Mouse (Mus musculus) heart, postnatal 14 days (tissue): Measurements from ENCODE around the gene Hip1. TPM values are rescaled to one million over a fixed set of nuclear protein-coding genes. Genes with fewer than 3 reads are reported as not detected.

Experiments
- DNase-seq, 2 experiments: peaks; one replicate each; pipeline ENCODE4 v3.0.0; 2021 to 2022
- intact Hi-C: fragments of 180-260 bp; cut with DNase I; formaldehyde crosslinking; loops from one replicate; pipeline ENCODE4 v1.15.1; 2025
- long read RNA-seq, 2 experiments: library from polyadenylated mRNA; stranded (forward); transcript quantifications; one replicate each; pipeline ENCODE4 v2.0.0; 2021
- total RNA-seq, 2 experiments: library from RNA; stranded (reverse); gene quantifications; 2 replicates each; pipeline ENCODE4 v1.2.3; 2021

The Hip1 gene
- 10 to 100 TPM; 45.6 to 45.9 TPM for total RNA-seq
- long read RNA-seq, experiment 1, partial matches to known transcripts: 2 of 16 reads
- long read RNA-seq, experiment 1, other reads (novel, unspliced or antisense): 14 of 16 reads
- long read RNA-seq, experiment 2, full-length matches to known transcripts: 6 of 15 reads
- long read RNA-seq, experiment 2, partial matches to known transcripts: 0 of 15 reads
- long read RNA-seq, experiment 2, other reads (novel, unspliced or antisense): 9 of 15 reads

GRCm38 (mm10) chr5:135544865-135545797, at the start of gene Hip1:
Gene Hip1 (minus strand): TSS chr5:135545120.
- intact Hi-C loops: loop anchor here (5.0 kb wide), 3 partner anchors 48 to 217 kb away; no protein-coding TSS in a partner anchor
- peak; percentile 97 to 99 for DNase-seq

GRCm38 (mm10) chr5:135589996-135590784, 45.3 kb upstream of the Hip1 start:
- intact Hi-C loops: no loop called here

GRCm38 (mm10) chr5:135587764-135588163, 42.8 kb upstream of the Hip1 start:
- intact Hi-C loops: no loop called here
- no peak for DNase-seq

More at GRCm38 (mm10) chr5:135589996-135590784, 45.3 kb upstream of the Hip1 start:
- DNase-seq: no peak

GRCm38 (mm10) chr5:135585691-135586090, 40.8 kb upstream of the Hip1 start:
- intact Hi-C loops: no loop called here

GRCm38 (mm10) chr5:135582330-135582729, 37.4 kb upstream of the Hip1 start:
- DNase-seq: no peak
- intact Hi-C loops: no loop called here

More at GRCm38 (mm10) chr5:135585691-135586090, 40.8 kb upstream of the Hip1 start:
- no peak for DNase-seq

- DNase-seq: no peak
- intact Hi-C loops: no loop called here
Measured at GRCm38 (mm10) chr5:135579331-135579751, 34.4 kb upstream of the Hip1 start.

- intact Hi-C loops: no loop called here
- no peak for DNase-seq
Measured at GRCm38 (mm10) chr5:135576055-135576454, 31.1 kb upstream of the Hip1 start.

- peak; percentile 6 to 9 for DNase-seq
- intact Hi-C loops: no loop called here
Measured at GRCm38 (mm10) chr5:135573006-135573405, 28.1 kb upstream of the Hip1 start, which contains the start of gene Ccl24. Gene Ccl24 (minus strand): TSS chr5:135573049.

GRCm38 (mm10) chr5:135568698-135569097, 23.8 kb upstream of the Hip1 start:
- intact Hi-C loops: no loop called here
- DNase-seq: no peak

- no peak for DNase-seq
- intact Hi-C loops: no loop called here
Measured at GRCm38 (mm10) chr5:135567556-135568265, 22.8 kb upstream of the Hip1 start.

- DNase-seq: no peak
- intact Hi-C loops: no loop called here
Measured at GRCm38 (mm10) chr5:135563469-135563868, 18.5 kb upstream of the Hip1 start, which contains the start of gene Ccl26. Gene Ccl26 (minus strand): TSS chr5:135563569.

- DNase-seq: no peak
Measured at GRCm38 (mm10) chr5:135557671-135558070, 12.8 kb upstream of the Hip1 start.

GRCm38 (mm10) chr5:135557051-135557450, 12.1 kb upstream of the Hip1 start:
- no peak for DNase-seq
- intact Hi-C loops: no loop called here

More at GRCm38 (mm10) chr5:135557671-135558070, 12.8 kb upstream of the Hip1 start:
- intact Hi-C loops: no loop called here

- intact Hi-C loops: no loop called here
- no peak for DNase-seq
Measured at GRCm38 (mm10) chr5:135556259-135556658, 11.3 kb upstream of the Hip1 start.

- intact Hi-C loops: loop anchor here (5.0 kb wide), 1 partner anchor 61 kb away; no protein-coding TSS in a partner anchor
- no peak for DNase-seq
Measured at GRCm38 (mm10) chr5:135551591-135551990, 6.7 kb upstream of the Hip1 start.

- intact Hi-C loops: loop anchor here (5.0 kb wide), 1 partner anchor 61 kb away; no protein-coding TSS in a partner anchor
Measured at GRCm38 (mm10) chr5:135550910-135551309, 6.0 kb upstream of the Hip1 start.

GRCm38 (mm10) chr5:135547990-135548389, 3.1 kb upstream of the Hip1 start:
- intact Hi-C loops: loop anchor here (5.0 kb wide), 2 partner anchors 146 to 214 kb away; no protein-coding TSS in a partner anchor
- no peak for DNase-seq

More at GRCm38 (mm10) chr5:135550910-135551309, 6.0 kb upstream of the Hip1 start:
- DNase-seq: peak in 1 of 2 experiments; percentile 40

GRCm38 (mm10) chr5:135544032-135544558, 825 bp downstream of the Hip1 start:
- intact Hi-C loops: loop anchor here (5.0 kb wide), 1 partner anchor 47 kb away; no protein-coding TSS in a partner anchor

GRCm38 (mm10) chr5:135537794-135538214, 7.1 kb downstream of the Hip1 start:
- no peak for DNase-seq
- intact Hi-C loops: no loop called here

More at GRCm38 (mm10) chr5:135544032-135544558, 825 bp downstream of the Hip1 start:
- peak; percentile 42 to 51 for DNase-seq
